Mouse (Mus musculus): ENCODE data around the gene Cnih2.

Gene Cnih2

GRCm38 (mm10) chr19:5067867-5068569, 30.3 kb downstream of the Cnih2 start, which contains the start of gene Cd248:
Gene Cd248, plus strand, starts transcription at chr19:5068078.
- no peak for DNase-seq (ENCODE audit: low spot score)

- DNase-seq (ENCODE audit: low spot score), result no peak
Measured at GRCm38 (mm10) chr19:5067040-5067799, 31.1 kb downstream of the Cnih2 start.

DNA sequence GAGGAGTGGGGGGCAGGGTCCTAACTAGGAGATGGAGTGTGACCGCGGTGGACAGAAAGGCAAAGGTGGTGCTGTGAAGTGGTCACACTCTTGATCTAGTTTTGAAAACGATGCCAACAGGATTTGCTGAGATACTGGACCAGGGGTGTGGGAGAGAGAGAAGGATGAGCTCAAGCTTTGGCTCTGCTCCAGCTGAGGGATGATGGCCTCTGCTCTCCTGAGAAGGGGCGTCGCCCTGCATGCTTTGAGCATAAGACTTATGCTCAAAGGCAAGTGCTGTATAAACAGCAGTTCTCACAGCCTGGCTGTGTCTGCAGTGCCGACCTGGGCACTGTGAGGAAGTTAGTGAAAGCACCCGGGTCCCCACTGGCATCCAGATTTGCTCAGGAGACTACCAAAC, 33.2 kb downstream of the Cnih2 start:
- no peak for DNase-seq (ENCODE audit: low spot score)

DNA sequence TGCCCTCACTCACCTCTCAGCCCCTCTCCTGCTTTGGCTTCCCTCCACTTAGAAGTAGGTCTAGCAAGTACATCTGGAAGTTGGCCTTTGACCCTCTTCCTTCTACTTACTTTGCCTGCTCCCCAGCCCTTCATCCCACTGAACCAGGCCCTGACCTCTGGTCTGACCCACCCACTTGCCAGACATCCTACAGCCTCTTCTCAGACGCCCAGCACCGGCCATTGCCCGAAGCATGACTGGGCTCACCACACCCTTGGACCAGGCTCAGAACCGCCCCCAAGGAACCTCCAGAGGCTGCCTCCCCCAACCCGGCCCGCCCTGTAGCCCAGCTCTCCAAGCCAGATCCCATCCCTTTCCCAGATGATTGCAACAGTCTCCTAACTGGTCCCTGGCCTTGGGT, 35.9 kb downstream of the Cnih2 start:
- peak; percentile 21 for DNase-seq (ENCODE audit: low spot score)

DNA sequence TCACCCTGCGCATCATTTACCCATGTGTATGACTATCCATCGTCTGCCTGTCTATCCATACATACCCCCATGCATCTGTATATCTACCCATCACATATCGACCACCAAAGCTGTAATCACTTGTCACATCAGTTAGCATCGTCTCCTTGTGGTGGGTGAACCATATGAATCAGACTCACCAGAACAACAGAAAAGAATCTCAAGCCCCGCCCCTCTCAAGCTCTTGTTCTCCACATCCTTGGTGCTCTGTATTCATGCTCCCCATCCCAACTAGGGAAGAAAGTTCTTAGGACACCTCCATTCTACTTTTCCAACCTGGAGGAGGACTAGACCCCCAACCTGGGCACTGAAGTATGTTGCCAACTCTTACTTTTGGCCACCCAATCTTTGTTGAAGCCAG, 36.3 kb downstream of the Cnih2 start:
- DNase-seq (ENCODE audit: low spot score), result no peak

- no peak for DNase-seq (ENCODE audit: low spot score)
Measured at GRCm38 (mm10) chr19:5060365-5061330, 37.7 kb downstream of the Cnih2 start.

GRCm38 (mm10) chr19:5058801-5059771, 39.2 kb downstream of the Cnih2 start:
- no peak for DNase-seq (ENCODE audit: low spot score)

DNA sequence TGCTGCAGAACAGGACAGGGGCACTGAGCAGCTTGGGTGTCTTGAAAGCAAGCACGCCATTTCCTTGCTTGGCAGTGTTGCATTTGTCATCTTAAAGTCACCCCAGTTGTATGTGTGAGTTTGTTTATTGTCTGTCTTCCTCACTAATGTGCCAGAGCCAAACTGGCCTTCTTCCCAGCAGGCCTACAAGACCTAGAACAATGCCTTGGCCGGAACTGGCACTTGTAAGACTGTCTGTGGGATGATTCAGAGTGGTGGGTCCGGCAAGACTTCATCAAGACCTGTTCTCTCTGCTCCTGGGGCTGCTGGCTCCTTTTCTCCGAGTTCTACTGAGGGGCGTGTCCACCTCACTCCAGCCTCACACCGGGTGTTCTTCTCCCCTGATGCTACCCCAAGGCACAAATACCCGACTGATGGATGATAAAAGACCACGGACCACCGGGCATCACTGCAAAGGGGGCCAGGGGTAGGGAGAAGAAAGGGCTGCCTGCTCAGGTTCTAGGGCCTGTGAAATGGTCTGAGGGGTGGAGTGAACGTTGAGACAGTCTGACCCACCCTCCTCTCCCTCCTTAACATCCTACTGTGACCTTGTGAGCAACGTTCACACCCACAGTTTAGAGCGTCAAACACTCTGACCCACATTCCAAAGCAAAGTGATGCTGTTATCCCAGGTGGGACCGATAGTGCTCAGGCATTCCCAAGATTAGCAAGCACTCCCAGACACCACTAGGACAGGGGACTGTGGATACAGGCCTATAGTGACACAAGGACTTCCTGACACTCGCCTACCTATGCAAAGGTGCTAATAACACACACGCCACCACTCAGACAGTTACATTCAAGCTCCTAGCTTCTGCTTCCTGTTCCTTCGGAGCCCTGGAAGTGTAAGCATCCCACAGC, 40.2 kb downstream of the Cnih2 start:
- no peak for DNase-seq (ENCODE audit: low spot score)

DNA sequence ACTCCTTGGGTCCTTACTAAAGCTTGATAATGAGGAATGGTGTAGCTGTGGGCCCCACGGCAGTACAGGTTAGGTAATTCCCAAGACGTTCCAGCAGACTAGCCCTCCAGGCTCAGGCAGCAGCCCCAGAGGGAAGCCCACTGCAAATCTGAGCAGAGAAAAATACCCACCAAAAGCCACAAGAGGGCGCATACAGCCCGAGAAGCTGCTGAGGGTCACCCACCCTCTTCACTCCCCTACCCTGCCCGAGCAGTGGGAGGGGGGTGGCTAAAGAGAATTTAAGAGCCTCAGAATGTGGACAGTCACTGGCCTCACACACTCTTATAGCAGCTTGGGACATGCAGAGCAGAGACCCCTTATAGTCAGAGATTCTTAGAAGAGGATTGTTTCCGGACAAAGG, 42.1 kb downstream of the Cnih2 start:
- DNase-seq (ENCODE audit: low spot score), result no peak

GRCm38 (mm10) chr19:5053909-5054308, 44.4 kb downstream of the Cnih2 start:
- no peak for DNase-seq (ENCODE audit: low spot score)

DNA sequence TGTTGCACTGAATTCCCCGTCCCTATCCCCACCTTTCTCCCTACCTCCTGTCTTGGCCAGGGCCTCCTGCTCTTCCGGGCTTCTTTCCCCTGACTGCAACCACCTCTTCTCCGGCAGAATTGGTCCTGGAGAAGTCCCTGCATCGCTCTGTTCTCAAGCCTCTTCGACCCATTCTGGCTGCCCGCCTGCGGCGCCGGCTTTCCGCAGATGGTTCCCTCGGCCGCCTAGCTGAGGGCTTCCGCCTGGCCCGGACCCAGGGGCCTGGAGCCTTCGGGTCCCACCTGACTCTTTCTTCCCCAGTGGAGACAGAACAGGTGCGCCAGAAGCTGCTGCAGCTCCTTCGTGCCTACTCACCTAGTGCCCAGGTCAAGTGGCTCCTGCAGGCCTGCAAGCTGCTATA, 45.5 kb downstream of the Cnih2 start:
- DNase-seq (ENCODE audit: low spot score), result no peak

DNA sequence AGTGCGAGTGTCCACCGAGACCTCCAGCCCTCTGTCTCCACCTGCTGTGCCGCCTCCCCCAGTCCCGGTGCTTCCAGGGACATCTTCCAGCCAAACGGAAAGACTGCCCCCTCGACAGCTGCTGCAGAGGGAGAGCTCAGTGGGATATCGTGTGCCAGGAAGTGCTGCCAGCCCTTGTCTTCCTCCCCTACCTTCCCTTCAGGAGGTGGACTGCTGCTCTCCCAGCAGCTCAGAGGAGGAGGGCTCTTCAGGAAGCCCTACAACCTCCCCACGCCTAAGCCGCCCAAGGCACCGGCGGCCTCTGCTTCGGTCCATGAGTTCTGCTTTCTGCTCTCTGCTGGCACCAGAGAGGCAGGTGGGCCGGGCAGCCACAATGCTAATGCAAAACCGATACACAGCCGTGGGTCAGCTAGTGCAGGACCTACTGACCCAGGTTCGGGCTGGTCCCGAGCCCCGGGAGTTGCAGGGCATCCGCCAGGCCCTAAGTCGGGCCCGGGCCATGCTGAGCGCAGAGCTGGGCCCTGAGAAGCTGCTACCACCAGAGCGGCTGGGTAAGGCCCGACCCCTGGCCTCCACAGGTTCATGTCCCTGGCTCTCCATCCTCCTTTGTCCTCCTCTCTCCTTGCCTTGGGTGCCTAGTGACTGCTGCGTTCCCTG, 46.0 kb downstream of the Cnih2 start:
- DNase-seq (ENCODE audit: low spot score), result no peak

- DNase-seq (ENCODE audit: low spot score), result no peak
Measured at GRCm38 (mm10) chr19:5051515-5051914, 46.8 kb downstream of the Cnih2 start.

GRCm38 (mm10) chr19:5051031-5051430, 47.3 kb downstream of the Cnih2 start:
- no peak for DNase-seq (ENCODE audit: low spot score)

- DNase-seq (ENCODE audit: low spot score), result no peak
Measured at GRCm38 (mm10) chr19:5050047-5050905, 48.0 kb downstream of the Cnih2 start, which contains the start of gene Rin1. Gene Rin1, plus strand, starts transcription at chr19:5050481.

DNA sequence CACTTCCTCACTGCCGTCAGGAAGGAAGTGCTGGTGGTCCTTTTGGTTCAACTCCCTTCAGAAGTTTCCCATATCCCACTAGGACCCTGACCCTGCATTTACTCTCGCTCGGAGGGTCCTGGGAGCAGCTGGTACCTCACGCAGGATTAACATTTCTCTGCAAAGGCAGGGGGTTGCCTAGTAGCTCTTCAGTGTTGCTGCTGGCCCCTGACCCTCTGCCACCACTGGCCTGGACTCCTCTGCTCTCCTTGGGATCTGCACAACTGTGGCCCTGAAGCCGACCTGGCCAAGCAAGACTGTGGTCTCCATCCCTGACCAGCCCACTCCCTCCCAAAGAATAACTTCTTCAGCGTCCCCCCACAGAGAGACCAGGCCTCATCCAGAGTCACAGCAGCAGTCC, 49.0 kb downstream of the Cnih2 start:
- no peak for DNase-seq (ENCODE audit: low spot score)

DNA sequence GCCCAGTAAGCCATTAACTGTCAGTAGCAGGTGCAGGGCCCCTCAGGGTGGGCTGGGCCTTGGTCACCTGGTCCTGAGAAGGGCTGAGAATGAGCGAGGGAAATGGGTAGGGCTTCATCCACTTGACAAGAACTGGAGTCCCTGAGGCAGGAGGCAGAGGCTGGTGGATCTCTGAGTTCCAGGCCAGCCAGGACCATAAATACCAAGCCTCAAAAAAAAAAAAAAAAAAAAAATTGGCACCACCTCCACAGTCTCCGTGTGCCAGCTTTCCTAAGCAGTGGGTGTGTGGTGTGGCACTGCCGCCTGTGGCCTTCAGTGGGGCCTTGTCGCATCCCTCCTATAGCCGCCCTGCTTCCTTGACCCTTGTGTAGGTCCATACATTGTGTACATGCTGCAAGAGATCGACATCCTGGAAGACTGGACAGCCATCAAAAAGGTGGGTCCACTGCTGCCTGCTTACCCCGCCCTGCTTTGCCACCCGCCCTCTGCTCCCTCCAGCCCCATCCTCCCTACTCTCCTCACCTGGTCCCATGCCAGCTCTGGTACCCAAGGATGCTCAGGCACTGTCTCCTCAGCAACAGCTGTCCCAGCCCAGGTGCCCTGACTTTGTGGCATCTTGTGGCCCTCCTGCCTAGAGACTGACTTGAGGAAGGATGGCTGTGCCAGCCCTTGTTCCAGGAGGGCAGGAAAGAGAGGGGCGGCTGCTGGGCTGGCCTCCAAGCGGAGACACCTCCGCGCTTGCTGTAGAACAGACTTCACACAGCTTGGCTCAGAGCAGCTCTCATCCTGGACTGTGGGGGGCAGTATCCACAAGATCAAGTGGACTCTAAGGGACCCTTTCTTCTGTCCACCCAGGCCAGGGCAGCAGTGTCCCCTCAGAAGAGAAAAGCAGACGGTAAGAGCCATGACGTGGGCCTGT, 49.9 kb downstream of the Cnih2 start:
- no peak for DNase-seq (ENCODE audit: low spot score)
